Mouse (Mus musculus) limb, embryonic 12.5 days (tissue): ENCODE results near the gene Dgkd. TPM values are rescaled to one million over a fixed set of nuclear protein-coding genes. Genes with fewer than 3 reads are reported as not detected.

Experiments
- ATAC-seq: fragments of 200-750 bp; cut with Nextera tagmentation; 2 replicates; pipeline ENCODE4 v1.8.0; 2017; ENCODE audit warnings: low read depth, moderate TSS enrichment; ENCODE audit not compliant: insufficient number of reproducible peaks, insufficient read depth, low FRiP score, low TSS enrichment
- H3K27ac ChIP-seq: fragments of 300-500 bp; sonication (generic); 2 replicates; pipeline ENCODE4 v1.5.1; 2016; ENCODE audit warnings: mild to moderate bottlenecking, moderate library complexity
- H3K27me3 ChIP-seq: fragments of 300-500 bp; sonication (generic); 2 replicates; pipeline ENCODE4 v1.6.1; 2016; ENCODE audit warnings: mild to moderate bottlenecking, moderate library complexity
- H3K36me3 ChIP-seq: fragments of 300-500 bp; sonication (generic); 2 replicates; pipeline ENCODE4 v1.6.1; 2016; ENCODE audit warnings: mild to moderate bottlenecking, moderate library complexity
- H3K4me1 ChIP-seq: fragments of 300-500 bp; sonication (generic); replicated peaks from 2 replicates; pipeline ENCODE4 v1.6.1; 2016
- H3K4me2 ChIP-seq: fragments of 300-500 bp; sonication (generic); 2 replicates; pipeline ENCODE4 v1.6.1; 2016; ENCODE audit warnings: mild to moderate bottlenecking, moderate library complexity
- H3K4me3 ChIP-seq: fragments of 300-500 bp; sonication (generic); replicated peaks from 2 replicates; pipeline ENCODE4 v1.5.1; 2016; ENCODE audit warnings: mild to moderate bottlenecking
- H3K9ac ChIP-seq: fragments of 300-500 bp; sonication (generic); replicated peaks from 2 replicates; pipeline ENCODE4 v1.6.1; 2016; ENCODE audit warnings: mild to moderate bottlenecking, moderate library complexity
- H3K9me3 ChIP-seq: fragments of 300-500 bp; sonication (generic); 2 replicates; pipeline ENCODE4 v1.6.1; 2016; ENCODE audit warnings: mild to moderate bottlenecking, moderate library complexity
- WGBS: fragments of 180-500 bp; shearing (Covaris S2); methylation state at CpG from one replicate; pipeline ENCODE4 v1.1.7; 2016; 5-methylcytosine and 5-hydroxymethylcytosine counted together
- polyA plus RNA-seq: library from polyadenylated mRNA; unstranded; fragments of >200 nt; fragmentation: Nextera tagmentation; extraction: Ambion mirVana; gene quantifications from 2 replicates; pipeline ENCODE4 v1.2.1, GENCODE M21; 2016

Gene Dgkd
- polyA plus RNA-seq, 1 experiment from 2014 or later: 45.8 TPM

DNA sequence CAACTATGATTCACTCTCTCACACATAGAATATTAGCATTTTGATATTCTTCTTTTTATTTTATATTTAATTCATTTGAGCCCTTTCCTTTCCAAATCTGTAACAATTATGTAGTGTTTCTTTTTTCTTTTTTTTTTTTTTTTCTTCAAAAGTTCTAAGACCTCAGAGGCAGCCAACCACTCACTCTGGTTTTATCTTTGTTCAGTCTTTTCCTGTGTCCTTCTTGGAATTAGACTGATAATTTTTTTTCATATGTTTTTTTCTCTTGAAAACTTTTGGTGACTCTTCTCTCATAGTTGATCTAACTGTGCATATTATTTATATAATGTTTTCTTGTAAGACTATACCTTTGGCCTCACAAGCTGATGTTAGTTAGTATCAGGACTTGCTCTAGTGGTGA is 29.5 kb downstream of the Dgkd start:
- H3K27me3 ChIP-seq: no peaks in the 10 kb centered on the region
- H3K4me1 ChIP-seq: peaks cover 18% of the 10 kb centered on the region
- H3K9ac ChIP-seq: no peak overlapping the region
- no peak overlapping the region for H3K4me2 ChIP-seq
- ATAC-seq: no peak
- no peaks in the 10 kb centered on the region for H3K9me3 ChIP-seq
- H3K4me3 ChIP-seq: no peak overlapping the region
- H3K36me3 ChIP-seq: peaks cover 41% of the 10 kb centered on the region
- H3K27ac ChIP-seq: no peak overlapping the region

DNA sequence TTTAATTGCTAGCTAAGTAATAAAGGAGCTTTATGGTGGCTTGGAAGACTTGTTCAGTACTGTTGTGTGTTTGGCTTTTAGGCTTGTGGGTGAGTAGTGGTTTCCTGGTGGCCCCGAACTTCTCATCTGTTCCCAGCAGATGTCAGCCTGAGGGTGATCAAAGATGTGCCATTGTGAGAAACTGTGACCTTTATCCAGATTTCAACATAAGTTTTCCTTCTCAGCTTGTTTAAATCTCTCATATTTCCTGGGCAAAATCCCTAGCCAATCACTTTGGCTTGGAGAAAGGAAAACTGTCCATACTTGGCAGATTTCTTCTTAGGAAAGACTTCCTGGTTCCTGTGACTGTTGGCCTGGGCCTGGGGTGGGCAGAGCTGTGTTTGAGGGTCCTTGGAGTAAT is 37.9 kb downstream of the Dgkd start:
- no peak overlapping the region for H3K4me2 ChIP-seq
- no peak overlapping the region for H3K4me3 ChIP-seq
- no peak overlapping the region for H3K9ac ChIP-seq
- ATAC-seq: no peak
- peaks cover 6% of the 10 kb centered on the region; the same call in 1 of the 2 replicates for H3K36me3 ChIP-seq
- WGBS: 59% methylated on average over 1 of the region's 1 CpGs
- no peaks in the 10 kb centered on the region for H3K9me3 ChIP-seq
- no peaks in the 10 kb centered on the region for H3K27me3 ChIP-seq
- H3K27ac ChIP-seq: no peak overlapping the region
- H3K4me1 ChIP-seq: no peaks in the 10 kb centered on the region

DNA sequence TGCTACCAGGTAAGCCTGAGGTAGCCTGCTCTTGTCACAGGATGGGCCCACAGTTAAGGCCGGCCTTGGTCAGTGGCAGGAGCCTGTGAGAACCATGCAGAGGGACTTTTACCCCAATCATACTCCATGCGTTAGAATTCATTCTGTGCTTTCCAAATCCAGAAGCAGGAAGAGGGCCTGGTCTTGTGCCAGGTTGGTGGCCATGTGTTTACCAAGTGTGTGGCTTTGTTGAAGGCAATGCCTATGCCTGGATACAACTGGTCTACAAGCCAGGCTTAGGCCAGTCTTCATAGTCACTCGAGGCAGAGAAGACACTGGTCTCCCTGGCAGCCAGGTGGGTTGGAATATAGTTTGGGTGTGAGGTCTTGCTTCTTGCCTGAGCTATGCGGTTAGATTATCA is 38.5 kb downstream of the Dgkd start:
- WGBS: 88% methylated on average over 4 of the region's 4 CpGs
- H3K36me3 ChIP-seq: peaks cover 6% of the 10 kb centered on the region; the same call in 1 of the 2 replicates
- no peak overlapping the region for H3K27ac ChIP-seq
- H3K4me2 ChIP-seq: no peak overlapping the region
- no peak for ATAC-seq
- H3K4me1 ChIP-seq: no peaks in the 10 kb centered on the region
- H3K4me3 ChIP-seq: no peak overlapping the region
- no peak overlapping the region for H3K9ac ChIP-seq
- no peaks in the 10 kb centered on the region for H3K27me3 ChIP-seq
- no peaks in the 10 kb centered on the region for H3K9me3 ChIP-seq

DNA sequence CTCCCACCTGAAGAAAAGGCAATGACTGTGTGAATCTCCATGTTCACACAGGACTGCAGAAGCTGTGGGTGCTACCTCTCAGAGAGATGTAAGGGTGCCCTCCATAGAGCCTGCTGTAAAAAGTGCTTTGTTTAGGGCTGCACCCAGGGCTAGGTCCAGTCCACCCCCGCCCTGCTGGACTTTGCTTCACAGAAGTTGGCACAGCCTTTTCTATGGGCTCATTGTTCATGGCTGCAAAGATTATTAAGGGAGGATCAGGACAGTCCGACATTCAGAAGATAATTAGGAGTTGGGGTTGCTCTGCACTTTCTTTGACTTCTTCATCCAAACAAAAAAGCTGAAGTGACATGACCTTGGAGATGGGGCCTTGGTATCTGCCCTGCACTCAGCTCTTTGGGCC is 39.4 kb downstream of the Dgkd start:
- 86% methylated on average over 2 of the region's 2 CpGs for WGBS
- no peak overlapping the region for H3K27ac ChIP-seq
- no peaks in the 10 kb centered on the region for H3K9me3 ChIP-seq
- no peaks in the 10 kb centered on the region for H3K27me3 ChIP-seq
- H3K4me2 ChIP-seq: no peak overlapping the region
- H3K36me3 ChIP-seq: peaks cover 6% of the 10 kb centered on the region; the same call in 1 of the 2 replicates
- H3K4me3 ChIP-seq: no peak overlapping the region
- ATAC-seq: no peak
- H3K9ac ChIP-seq: no peak overlapping the region
- no peaks in the 10 kb centered on the region for H3K4me1 ChIP-seq

DNA sequence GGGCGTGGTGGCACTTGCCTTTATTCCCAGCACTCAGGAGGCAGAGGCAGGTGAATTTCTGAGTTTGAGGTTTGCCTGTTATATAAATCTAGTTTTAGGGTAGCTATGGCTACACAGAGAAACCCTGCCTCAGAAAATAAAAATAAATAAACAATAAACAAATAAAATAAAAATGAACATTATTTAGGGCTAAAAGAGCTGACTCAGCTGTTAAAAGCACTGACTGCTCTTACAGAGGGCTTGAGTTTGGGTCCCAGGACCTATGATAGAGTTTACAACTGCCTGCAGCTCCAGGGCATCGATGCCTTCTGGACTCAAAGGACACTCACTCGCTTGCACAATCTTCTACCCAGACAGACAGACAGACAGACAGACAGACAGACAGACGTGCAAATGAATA is 40.3 kb downstream of the Dgkd start:
- Histone ChIP-seq H3K9ac (no peak overlapping the region), H3K9me3 (no peaks in the 10 kb centered on the region), H3K36me3 (peaks cover 6% of the 10 kb centered on the region; the same call in 1 of the 2 replicates), H3K27ac (no peak overlapping the region), H3K4me2 (no peak overlapping the region), H3K27me3 (no peaks in the 10 kb centered on the region), H3K4me1 (no peaks in the 10 kb centered on the region), H3K4me3 (no peak overlapping the region)
- no peak for ATAC-seq
- 89% methylated on average over 4 of the region's 4 CpGs for WGBS

DNA sequence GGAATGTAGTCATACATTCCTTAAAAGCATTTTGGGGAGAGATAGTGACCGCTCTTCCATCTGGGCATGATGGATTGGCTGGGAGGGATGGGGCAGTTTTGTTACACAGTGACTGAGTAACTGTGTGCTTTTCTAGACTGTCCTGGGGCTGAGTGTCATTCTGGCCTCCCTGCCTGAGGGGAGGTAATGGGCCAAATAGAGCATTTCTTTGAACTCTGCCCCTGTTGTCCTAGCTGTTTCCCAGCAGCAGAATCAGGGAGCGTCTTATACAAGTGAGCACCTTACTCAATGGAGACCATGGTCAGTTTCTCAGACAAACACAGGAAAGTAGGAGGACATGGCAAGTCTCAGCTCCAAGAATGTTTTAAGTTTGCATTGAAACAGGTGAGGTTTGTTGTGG is 43.8 kb downstream of the Dgkd start:
- ATAC-seq: no peak
- Histone ChIP-seq H3K4me1 (no peaks in the 10 kb centered on the region), H3K27ac (no peak overlapping the region), H3K27me3 (no peaks in the 10 kb centered on the region), H3K4me2 (no peak overlapping the region), H3K9me3 (no peaks in the 10 kb centered on the region), H3K4me3 (no peak overlapping the region), H3K9ac (no peak overlapping the region), H3K36me3 (peaks cover 5% of the 10 kb centered on the region; the same call in 1 of the 2 replicates)
- WGBS: 96% methylated on average over 2 of the region's 2 CpGs

DNA sequence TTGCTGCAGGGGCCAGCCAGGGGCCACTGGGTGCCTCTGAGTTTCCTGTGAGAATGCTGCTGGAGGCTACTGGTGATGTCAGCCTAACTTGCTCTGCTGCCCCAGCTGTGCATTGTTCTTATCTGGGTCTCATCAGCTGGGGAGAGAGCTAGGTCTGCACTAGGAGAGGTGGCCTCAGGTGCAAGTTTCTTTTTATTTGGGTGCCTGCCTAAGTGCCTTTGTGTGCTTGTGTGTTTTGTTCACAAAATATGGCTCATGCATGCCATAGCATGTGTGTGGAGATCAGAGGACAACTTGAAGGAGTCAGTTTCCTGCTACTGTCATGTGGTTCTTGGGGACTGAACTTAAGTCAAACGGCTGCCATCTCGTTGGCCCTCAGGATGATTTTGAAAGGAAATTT is 46.6 kb downstream of the Dgkd start:
- Histone ChIP-seq H3K4me2 (no peak overlapping the region), H3K4me1 (no peaks in the 10 kb centered on the region), H3K36me3 (peaks cover 5% of the 10 kb centered on the region; the same call in 1 of the 2 replicates), H3K9ac (no peak overlapping the region), H3K4me3 (no peak overlapping the region), H3K27ac (no peak overlapping the region), H3K9me3 (no peaks in the 10 kb centered on the region), H3K27me3 (no peaks in the 10 kb centered on the region)
- ATAC-seq: no peak
- WGBS: 97% methylated on average over 2 of the region's 2 CpGs

DNA sequence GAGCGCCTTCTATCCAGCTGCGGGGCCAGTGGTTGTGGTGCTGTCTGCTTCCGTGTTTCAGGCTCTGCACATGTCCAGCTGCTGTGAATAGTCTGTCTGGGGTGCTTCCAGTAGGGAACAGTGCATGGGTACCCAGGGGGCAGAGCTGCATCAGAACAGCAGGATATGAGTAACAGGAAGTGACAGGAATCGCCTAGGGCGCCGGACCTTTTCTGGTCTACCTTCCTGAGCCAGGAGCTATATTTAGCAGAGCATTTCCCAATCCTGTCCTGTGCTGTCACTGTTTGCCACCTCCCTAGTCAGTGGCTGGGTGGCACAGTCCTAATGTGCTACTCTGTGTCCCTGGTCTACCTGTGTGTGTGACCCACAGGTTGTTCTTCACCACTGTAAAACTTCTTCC is 47.9 kb downstream of the Dgkd start:
- Histone ChIP-seq H3K27ac (no peak overlapping the region), H3K4me1 (no peaks in the 10 kb centered on the region), H3K9me3 (no peaks in the 10 kb centered on the region), H3K9ac (no peak overlapping the region), H3K4me2 (no peak overlapping the region), H3K36me3 (peaks cover 5% of the 10 kb centered on the region; the same call in 1 of the 2 replicates), H3K4me3 (no peak overlapping the region), H3K27me3 (no peaks in the 10 kb centered on the region)
- 79% methylated on average over 6 of the region's 6 CpGs for WGBS
- ATAC-seq: no peak

DNA sequence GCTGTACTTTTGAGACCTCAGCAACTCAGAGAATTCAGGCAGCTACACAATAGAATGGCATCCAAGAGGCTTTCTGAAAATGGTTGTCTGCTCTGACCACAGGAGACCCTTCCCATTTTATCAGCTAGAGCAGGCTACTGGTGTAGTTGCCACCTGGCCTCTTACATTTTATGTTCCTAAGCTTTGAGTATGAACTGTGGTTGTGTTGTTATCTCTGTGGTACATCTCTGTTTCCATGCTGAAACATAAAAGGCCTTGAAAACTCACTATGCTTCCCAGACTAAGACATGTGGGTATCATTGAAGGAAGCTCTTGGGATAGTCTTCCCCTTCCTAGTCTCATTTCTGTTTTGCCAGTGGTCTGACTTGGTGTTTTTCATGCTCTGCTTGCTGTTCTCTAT is 49.1 kb downstream of the Dgkd start:
- Histone ChIP-seq H3K9me3 (no peaks in the 10 kb centered on the region), H3K27me3 (no peaks in the 10 kb centered on the region), H3K9ac (no peak overlapping the region), H3K4me2 (no peak overlapping the region), H3K36me3 (peaks cover 14% of the 10 kb centered on the region; the same call in 1 of the 2 replicates), H3K4me3 (no peak overlapping the region), H3K27ac (no peak overlapping the region), H3K4me1 (no peaks in the 10 kb centered on the region)
- no peak for ATAC-seq

DNA sequence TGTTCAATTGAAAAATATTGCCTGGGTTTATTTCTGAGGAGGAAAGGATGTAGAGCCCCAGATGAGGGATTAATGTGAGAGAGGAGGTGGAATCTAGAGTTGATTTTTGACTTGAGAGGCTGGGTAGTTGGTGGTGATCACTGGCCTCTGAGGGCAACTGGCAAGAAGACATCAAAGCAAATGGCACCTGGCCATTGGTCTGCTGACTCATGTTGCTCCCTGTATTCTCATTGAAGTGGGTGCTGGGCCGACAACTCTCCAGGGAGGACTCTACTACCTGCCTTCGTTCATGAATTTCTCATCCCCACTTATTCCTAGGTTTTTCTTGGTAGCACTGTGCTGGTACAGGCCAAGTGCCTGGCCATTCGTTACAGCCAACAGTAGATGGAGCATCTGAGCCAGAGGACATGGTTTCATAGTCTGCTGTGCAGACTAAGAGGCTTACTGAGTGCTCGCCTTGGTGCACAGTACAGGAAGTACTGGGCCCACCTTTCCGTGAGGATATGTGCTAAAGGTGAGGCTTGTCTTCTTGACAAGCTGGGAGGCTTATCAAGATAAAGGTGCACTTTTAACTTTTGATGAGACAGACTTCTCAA is 53.4 kb downstream of the Dgkd start:
- Histone ChIP-seq H3K4me2 (no peak overlapping the region), H3K4me3 (no peak overlapping the region), H3K4me1 (no peaks in the 10 kb centered on the region), H3K27ac (no peak overlapping the region), H3K27me3 (no peaks in the 10 kb centered on the region), H3K36me3 (peaks cover 21% of the 10 kb centered on the region; the same call in 1 of the 2 replicates), H3K9ac (no peak overlapping the region), H3K9me3 (no peaks in the 10 kb centered on the region)
- 91% methylated on average over 5 of the region's 5 CpGs for WGBS
- no peak for ATAC-seq

DNA sequence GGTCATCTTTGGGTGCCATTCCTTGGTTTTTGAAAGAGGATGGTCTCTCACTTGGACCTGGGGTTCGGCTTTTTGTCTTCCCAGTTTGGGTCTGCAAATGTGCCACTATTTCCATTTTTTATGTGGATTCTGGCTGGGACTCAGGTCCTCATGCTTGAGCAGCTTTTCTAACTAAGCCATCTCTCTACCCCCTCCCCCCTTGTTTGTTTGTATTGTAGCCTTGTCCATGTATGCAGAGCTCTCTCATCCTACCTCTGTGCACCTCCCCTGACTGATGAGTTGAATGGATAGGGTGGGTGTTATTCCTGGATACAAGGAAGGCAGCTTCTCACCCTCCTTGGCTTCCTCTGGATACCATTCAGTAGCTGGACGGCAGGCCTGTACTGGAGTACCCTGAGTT is 54.9 kb downstream of the Dgkd start:
- Histone ChIP-seq H3K27ac (no peak overlapping the region), H3K27me3 (no peaks in the 10 kb centered on the region), H3K9ac (no peak overlapping the region), H3K4me2 (no peak overlapping the region), H3K4me3 (no peak overlapping the region), H3K36me3 (peaks cover 18% of the 10 kb centered on the region; the same call in 1 of the 2 replicates), H3K9me3 (no peaks in the 10 kb centered on the region), H3K4me1 (0 out of 2 replicates have a peak, but pooled peaks cover 3% of the 10 kb centered on the region)
- no peak for ATAC-seq
- 94% methylated on average over 2 of the region's 2 CpGs for WGBS

DNA sequence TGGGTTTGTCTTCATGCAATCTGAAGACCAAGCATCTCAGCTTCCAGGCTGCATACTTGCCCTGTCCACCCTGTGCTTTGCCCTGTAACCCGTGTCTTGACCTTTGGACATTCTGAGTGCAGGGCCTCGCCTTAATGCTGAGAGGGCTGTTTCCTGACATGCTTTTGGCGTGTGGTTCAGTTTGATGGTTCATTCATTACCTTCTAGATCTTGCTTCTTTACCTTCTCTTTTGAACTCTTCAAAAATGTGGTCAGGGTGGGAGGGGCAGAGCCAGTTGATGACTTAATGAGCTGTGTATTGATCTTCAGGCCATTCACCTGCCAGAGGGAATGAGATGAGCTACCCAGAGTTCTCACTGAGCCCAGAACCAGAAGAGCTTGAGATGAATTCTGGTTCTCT is 55.6 kb downstream of the Dgkd start:
- H3K4me2 ChIP-seq: no peak overlapping the region
- 81% methylated on average over 3 of the region's 3 CpGs for WGBS
- ATAC-seq: no peak
- no peak overlapping the region for H3K4me3 ChIP-seq
- no peak overlapping the region for H3K9ac ChIP-seq
- H3K36me3 ChIP-seq: peaks cover 18% of the 10 kb centered on the region; the same call in 1 of the 2 replicates
- H3K27ac ChIP-seq: no peak overlapping the region
- no peaks in the 10 kb centered on the region for H3K9me3 ChIP-seq
- 0 out of 2 replicates have a peak, but pooled peaks cover 3% of the 10 kb centered on the region for H3K4me1 ChIP-seq
- H3K27me3 ChIP-seq: no peaks in the 10 kb centered on the region
